Mouse (Mus musculus) thymus, adult 2 months (tissue): ENCODE measurements at regions not wholly inside any gene's neighbourhood (a gene's known extent, or its start where the extent isn't known, plus 50 kb on each side); places are given as distances from the start of the nearest gene placed in this dataset.

Experiments used
- CTCF ChIP-seq: fragments of 200-500 bp; IDR thresholded peaks from 2 replicates; pipeline ENCODE4 v1.5.1; 2012; ENCODE audit warnings: mild to moderate bottlenecking, control low read depth, low read length, moderate library complexity, borderline replicate concordance; ENCODE audit not compliant: control insufficient read depth, poor library complexity, insufficient read depth; ENCODE audit errors: extremely low read depth
- POLR2A ChIP-seq: fragments of 200-500 bp; IDR thresholded peaks from 2 replicates; pipeline ENCODE4 v1.6.1; 2012; ENCODE audit warnings: mild to moderate bottlenecking, low read length, control low read depth, moderate library complexity; ENCODE audit not compliant: control insufficient read depth, poor library complexity, insufficient read depth; ENCODE audit errors: extremely low read depth

- TF ChIP-seq CTCF (no peak), POLR2A (no peak)
Measured at GRCm38 (mm10) chr12:73481165-73481564, 65.0 kb downstream of the Tmem30b start.
